Mouse (Mus musculus): ENCODE data around the gene Ell3.
A peak's percentile ranks its signal among the peaks of the same experiment; 100 is the strongest.

Gene Ell3

DNA sequence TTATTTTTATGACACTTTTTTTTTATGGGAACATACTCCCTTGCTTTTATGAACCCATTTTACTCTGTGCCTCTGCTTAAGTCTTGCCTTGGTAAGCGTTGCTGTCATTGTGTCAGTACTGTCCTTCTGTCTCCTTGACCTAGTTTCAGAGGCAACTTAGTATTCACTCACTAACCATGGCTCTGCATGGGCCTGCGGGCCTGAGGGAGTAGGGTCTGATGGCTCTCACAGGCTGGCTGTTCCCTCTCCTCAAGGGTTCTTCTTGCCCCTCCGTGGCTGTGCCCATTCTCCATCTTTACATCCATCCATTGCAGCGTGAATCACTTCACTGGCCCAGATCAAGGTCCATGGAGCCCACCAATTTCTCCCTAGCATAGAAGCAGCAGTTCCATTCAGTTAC, 2.4 kb upstream of the Ell3 start:
- DNase-seq: no peak

DNA sequence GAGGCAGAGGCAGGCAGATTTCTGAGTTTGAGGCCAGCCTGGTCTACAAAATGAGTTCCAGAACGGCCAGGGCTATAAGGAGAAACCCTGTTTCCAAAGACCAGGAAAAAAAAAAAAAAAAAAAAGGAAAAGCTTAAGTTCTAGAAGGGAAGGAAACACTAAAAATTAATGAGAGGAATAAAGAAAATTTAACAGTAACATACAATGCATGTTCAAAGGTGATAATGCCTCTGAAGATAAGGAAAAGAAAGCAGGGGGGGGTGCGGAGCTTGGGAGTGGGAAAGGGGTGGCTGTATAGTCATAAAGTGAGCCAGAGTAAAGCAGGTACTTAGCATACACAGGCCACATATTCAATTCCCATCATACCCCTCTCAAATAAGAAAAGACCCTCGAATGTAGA, 1.0 kb upstream of the Ell3 start:
- no peak for DNase-seq

DNA sequence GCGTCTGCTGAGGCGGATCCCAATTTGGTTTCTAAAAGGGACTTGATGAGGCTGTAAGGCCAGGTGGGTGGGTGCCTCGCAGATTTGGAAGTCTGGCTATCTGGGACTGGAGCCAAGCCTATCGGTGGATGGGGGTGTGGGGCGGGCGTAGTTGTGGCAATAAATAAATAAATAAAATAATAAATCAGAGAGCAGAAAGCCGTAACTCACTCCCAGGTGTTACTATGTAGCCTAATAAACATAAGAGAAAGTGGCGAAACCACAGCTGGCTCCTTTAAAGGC, 1.1 kb downstream of the Ell3 start:
- DNase-seq: no peak

DNA sequence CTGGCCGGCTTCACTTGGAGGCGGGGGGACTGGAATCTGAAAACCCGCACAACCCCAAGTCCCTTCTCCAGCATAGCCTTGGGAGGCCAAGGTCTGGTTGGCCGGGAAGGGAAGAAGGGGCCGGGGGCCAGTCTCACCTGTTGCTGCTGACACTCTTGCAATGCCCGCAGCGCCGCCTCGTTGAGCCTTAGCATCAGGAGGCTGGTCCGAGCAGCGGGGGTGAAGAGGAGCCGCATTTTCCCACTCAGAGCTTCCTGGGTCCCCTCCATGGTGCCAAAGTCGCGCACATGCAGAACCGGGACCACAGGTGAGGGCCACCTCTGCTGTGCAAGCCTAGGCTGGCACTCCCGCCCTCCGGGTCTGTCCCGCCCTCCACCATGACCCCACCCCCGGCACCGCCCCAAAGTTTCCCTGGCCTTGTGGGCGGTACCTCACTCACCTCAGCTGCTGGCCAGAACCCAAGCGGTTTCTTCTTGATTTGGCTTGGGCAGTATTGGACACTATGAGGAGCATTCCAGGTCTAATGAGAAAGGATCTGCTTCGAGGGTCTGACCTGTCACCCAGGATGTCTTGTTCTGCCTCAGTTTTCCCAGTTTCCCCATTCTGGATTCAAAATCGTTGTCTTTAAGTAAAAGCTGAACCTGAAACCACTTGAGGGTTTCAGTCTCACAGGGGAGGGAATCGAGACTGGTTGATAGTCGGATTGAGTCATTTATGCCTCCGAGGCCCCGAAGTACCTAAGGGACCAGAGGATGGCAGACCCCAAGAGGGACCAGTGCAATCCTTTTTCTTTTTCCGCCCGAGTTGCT, 1.6 kb downstream of the Ell3 start:
- DNase-seq: no peak

DNA sequence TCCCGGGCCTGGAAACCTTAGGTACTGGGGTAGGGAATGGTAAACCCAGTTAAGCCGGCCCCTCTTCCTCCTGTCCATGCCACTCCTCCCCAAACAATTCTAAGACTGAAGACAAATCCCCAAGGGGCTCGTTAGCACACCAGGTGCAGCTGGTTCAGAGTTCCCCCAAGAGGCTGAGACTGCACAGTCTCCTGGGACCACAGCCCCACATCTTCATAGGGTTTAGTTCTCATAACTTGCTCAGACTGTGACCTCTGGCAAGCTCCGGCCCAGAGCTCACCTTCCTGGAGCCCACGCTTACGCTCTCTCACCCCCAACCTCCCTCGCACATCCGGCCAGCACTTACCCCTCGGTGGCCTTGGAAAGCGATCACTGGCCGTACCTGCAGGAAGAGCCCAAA, 2.3 kb downstream of the Ell3 start:
- no peak for DNase-seq

DNA sequence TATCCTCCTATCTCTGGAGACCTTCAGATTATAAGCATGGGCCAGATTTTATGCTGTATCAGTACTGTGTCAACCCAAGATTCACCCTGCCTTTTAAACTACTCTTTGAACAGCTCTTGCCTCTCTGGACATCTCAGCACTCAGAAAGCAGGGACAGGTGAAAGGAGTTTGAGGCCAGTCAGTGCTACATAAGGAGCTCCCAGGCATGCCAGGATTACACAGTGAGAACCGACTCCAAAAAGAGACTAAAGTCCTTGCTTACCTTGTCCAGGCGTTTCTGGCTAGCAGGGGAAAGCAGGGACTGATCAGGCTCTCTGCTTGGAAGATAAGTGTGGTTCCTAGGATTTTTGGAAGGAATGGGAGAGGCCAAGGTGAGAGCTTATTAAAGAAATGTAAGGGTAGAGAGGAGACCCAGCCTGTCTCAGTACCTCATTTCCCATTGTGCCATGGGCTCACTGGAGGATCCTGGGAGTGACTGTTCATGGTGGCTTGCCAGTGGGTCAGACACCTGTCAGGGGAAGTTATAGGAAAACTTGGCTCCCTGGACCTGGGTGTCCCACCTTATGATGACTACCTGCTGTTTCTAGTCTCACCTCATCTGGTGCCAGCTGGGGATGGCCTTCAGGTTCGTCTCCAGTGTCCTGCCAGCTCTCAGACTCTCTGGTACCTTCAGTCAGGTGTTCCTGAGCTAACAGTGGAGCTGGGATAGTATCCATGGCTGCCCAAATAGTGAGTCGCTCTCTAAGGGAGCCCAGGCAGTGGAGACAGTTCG, 3.1 kb downstream of the Ell3 start:
- no peak for DNase-seq

DNA sequence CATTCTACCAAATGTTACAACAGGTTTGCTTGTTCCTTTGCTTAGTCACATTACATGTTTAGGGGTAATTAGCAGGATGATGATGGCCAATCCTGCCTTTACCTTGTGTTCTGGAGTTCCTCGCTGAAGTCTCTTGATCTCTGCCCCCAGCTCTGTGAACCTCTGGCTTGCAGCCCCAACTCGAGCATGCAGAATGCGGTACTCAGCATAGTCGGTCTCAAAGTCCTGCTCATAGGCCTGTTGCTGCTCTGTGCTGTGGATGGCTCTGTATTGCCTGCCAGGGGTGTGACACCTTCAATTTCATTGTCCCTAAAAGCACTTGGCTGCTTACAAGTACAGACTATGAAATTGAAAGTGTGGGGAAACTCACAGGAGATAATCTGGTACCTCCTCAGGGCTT, 4.3 kb downstream of the Ell3 start:
- DNase-seq: no peak

DNA sequence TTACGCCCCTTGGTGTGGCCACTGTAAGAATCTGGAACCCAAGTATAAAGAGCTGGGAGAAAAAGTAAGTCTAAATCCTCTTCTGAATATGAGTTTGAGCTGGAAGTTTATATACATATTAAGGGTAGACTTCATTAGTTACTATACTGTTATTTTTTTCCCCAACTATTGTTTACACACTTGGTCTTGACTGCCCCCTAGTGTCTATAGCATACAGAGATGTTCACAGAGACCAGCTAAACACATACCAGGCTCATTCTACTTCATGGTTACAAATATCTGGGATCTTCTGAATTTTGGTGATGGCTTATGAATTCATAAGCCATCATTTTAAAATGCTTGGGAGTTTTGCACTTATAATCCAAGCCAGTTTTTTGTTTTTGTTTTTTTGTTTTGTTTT, 9.2 kb downstream of the Ell3 start:
- DNase-seq: no peak

DNA sequence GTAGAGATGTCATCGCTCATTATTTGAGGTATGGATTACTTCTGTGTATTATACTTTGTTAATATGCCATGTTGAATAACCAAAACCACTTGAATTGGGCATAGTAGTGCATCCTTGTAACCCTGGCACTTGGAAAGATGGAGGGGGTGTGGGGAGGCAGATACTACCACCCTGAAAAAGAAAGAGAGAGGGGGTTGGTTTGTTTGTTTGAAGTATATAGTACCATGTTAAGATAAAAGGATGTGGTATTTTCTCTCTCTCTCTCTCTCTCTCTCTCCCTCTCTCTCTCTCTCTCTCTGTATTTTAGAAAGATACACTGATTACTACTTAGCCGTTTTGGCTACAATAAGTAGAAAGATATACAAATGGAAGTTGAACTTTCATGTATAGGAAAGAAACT, 18.2 kb downstream of the Ell3 start:
- no peak for DNase-seq

DNA sequence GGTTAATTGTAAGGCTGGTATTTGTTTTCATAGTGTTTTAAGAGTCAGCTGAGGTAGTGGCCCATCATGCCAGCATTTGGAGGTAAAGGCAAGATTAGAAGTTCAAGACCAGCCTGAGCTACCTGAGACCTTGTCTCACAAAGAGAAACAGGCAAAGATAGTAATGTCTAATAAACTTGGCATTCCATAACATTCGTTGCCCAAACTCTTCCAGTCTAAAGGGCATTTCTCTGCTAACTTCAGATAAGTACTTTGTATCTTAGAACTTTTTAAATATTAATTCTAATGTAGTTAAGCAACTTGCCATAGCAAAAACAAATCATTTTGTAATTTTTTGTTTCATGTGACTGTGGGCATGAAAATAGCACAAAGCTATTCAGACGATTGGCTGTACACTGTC, 20.9 kb downstream of the Ell3 start:
- DNase-seq: no peak

DNA sequence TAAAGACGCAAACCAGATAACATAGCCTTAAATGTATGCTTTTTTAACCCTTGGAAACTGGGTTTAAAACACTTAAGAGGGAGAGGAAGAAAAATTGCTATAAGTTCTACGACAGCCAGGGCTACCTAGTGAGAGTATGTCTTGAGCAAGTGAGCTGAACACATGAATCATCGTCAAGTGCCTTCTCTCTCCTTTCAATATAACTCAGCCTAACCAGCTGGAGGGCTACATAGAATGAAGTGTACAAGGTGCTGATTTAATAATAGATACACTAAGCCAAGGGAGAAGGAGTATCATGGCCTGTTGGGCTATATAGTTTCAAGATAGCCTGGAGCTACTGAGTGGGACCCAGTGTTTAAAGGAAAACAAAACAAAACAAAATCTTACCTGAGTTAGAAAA, 25.6 kb downstream of the Ell3 start:
- DNase-seq: no peak

DNA sequence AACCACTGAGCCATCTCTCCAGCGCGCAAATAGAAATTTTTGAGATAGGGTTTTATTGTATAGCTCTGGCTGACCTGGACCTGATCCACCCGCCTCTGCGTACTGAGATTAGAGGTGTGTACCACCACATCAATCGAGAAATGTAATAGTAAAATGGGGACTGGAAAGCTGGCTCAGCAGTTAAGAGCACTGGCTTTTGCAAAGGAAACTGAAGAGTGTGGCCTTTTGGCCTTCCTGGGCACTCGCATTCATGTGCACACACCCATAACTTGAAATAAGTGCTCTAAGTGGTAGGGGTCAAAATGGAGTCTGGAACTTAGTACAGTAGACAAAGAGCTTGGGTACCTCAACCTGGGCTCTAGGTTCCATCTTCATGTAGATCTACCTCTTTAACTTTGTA, 27.7 kb downstream of the Ell3 start:
- DNase-seq: no peak

DNA sequence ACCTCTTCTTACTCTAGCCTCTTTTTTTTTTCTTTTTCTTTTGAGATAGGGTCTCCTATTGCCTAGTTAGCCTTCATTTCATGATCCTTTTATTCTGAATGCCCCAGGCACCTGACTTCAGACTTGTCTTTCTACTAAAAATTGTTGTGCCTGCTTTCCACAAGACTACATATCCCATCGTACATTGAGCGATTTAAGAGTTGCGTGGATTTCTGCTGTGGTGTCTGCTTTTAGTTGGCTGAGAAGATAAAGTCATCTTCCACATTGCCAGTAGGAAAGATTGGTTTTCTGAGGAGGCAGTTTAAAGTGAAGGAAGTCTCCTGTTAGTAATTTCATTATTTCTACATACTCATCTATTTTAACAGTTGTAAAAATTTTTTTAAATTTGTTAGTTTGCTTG, 28.5 kb downstream of the Ell3 start:
- no peak for DNase-seq

DNA sequence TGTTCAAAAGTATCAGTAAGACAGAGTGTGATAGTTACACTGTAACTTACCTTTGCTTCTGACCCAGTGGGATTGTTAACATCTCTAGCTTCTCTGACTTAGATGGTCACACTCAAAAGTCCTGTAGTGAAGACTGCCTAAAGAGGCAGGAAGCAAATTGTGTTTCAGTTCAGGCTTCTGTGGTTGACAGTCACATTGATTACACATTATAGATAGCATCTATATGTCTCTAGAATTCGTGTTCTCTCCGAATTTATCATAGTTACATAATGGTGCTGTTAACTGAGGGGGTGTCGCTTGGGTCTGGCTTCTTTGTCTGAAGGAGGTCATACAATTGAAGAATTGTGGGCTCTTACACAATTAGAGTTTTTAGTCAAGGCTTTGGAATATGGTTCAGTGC, 29.0 kb downstream of the Ell3 start:
- DNase-seq: no peak

DNA sequence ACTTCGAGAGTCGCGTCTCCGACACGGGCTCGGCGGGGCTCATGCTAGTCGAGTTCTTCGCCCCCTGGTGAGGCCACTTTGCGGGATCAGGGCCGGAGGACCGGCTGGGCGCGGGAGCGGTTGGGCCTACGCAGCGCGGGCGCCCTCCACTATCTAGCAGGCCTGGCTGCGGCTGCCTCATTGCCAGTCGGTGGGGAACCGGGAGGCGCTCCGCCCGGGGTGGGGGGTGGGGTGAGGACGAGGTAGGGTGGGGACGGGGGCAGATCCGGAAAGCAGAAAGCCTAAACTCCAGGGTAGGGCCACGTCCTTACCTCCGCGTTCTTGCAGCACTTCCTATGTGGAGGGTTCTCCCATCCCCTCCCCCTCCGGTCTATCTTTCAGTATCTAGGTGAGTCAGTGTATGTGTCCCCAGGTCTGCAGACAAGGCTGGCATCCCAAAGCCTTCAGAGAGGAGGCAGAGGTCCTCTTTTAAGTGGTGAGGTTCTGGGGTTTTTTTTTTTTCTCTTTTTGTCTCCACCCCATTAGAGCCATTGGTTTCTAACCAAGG, 29.9 kb downstream of the Ell3 start:
- DNase-seq: peak; percentile 37

DNA sequence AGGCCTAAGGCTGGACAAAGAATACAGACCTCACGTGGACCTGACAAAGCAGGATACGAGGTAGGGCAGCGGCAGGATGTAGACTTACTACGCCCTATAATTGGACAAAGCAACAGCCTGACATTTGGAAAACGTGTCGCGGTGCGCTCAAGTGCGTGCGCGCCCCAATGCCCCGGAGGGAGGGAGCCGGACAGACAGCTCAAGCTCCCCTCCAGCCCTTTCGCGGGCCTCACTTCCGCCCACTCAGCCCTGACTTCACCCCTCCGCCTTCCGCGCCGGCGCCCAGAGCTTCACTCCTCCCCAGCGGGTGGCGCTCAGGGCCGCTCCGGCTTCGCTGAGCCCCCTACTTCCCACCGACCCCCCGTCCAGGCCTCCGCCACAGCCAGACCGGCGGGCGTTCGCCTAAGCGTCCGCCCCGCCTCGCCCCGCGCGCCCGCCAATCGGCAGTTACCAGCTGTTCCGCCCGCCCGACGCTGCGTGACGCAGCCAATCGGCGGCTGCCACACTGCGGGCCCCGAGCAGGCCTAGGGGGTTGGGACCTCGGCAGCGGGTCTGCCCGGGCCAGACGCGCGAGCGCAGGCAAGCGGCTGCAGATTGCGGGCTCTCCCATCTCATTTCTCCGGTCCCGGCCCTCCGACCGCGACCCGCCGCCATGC, 30.6 kb downstream of the Ell3 start, which contains the start of the genes Pdia3 and Catsper2:
TSS of gene Pdia3 (plus strand) at position 389 of the 656 bp plus-strand sequence.
TSS of gene Catsper2 (minus strand) at position 406 of the 656 bp plus-strand sequence.
- peak; percentile 97 for DNase-seq

DNA sequence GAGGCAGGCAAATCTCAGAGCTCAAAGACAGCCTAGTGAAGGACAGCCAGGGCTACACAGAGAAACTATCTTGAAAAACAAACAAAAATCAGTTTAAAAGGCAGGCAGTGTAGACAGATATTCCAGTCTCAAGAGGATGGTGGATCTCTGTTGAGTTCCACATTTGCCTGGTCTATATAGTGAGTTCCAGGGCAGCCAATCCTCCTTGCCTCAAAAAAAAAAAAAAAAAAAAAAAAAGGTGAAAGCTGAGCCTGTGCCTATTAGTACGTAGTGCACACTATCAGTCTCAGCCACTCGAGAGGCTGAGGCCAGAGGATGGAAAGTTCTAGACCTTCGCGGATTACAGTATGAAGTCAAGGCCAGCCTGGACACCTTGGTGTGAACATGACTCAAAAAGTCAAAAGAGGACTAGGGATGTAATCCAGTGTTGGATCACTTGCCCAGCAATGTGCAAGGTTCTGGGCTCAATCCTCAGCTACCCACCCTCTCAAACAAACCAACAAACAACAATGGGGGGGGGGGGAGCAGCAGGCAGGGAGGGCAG, 31.2 kb downstream of the Ell3 start:
- DNase-seq: peak; percentile 12

DNA sequence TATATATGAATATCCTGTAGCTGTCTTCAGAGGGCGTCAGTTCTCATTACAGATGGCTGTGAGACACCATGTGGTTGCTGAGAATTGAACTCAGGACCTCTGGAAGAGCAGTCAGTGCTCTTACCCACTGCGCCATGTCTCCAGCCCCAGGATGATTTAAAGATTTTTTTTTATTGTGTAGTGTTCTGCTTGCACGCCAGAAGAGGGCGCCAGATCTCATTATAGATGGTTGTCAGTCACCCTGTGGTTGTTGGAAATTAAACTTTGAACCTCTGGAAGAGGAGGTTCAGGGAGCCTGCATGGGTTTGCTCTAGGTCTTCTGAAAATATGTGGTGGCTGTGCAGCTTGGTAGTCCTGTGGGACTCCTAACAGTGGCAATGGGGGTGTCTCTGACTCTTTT, 35.9 kb downstream of the Ell3 start:
- DNase-seq: no peak

DNA sequence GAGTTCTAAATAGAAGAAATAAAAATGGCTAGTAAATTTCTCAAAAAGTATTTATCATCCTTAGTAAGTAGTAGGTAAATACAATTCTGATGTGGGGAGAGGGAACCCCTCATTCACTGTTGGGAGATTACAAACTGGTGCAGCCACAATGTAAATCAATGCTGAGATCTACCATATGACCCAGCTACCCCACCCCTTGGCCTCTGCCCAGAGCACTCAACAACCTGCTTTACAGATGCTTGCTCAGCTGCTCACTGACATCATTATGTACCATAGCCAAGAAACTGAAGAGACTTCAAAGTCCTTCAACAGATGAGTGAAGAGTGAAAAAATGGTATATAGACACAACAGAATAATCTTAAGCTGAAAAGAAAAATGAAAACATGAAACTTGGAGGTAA, 40.8 kb downstream of the Ell3 start:
- DNase-seq: no peak

DNA sequence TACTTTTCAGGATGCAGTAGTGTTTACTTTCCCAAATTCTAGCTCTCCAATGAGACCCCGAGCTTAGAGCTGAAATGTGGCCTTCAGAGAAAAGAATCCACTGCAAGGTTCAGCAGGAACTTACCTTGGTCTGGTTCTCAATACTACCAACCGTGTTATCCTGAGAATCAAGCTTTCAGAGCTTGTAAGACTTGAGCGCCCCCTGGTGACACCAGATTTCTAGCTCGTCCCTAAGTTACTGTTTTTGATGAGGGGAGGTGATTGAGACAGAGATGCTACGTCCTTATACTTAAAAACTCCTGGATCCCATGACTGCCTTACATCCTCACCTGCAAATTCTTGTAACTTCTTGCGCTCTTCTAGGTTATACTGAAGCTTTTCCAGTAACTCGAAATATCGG, 47.5 kb downstream of the Ell3 start:
- DNase-seq: peak; percentile 65

Measured in layer of hippocampus, adult 9-11 months (tissue).